Mouse (Mus musculus): ENCODE data around the gene 4930432M17Rik.

GRCm38 (mm10) chr3:121712222-121712621 is 41.7 kb downstream of the 4930432M17Rik start:
- TF ChIP-seq CTCF (IDR thresholded peaks at IDR 0.05; ENCODE audit: low read depth): no peak
- no peak for TF ChIP-seq EP300 (IDR thresholded peaks at IDR 0.05; ENCODE audit: low read depth)
